Mouse (Mus musculus): ENCODE data around the gene Olfr378.

DNA sequence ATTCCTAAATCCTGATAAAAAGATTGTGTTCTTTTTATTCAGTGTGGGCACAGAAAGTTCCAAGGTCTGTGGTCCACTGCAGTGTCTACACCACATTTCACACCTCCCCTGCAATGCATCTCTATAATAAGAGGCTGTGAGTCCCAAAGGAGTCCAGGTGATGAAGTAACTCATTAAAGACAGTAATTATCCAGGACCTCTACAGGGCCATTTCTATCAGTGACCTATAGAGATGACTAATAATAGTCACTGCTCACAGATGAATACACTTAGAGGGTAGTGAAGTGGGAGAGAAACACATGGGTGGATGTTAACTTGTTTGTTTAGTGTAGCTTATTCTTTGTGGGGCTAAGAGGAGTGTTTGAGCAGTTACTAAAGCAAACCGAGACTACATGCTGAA is at the start of gene Olfr378:
- TF ChIP-seq POLR2A (IDR thresholded peaks at IDR 0.05; ENCODE audit: low read depth, low read length) (no peak), CTCF (IDR thresholded peaks at IDR 0.05; ENCODE audit: borderline replicate concordance, insufficient read depth, low read length) (no peak)

Measured in embryonic fibroblast, embryonic 13.5 days (primary cell).